Mouse (Mus musculus) ovary, postnatal 14 days (tissue): ENCODE data around the gene Galm.
"Not testable (repeated sequence)": the region's sequence is repeated elsewhere in the genome, so short reads cannot be mapped to it uniquely, and the experiment has no call there.

Source experiments
- DNase-seq: peaks from one replicate; pipeline ENCODE4 v3.0.0; 2022; ENCODE audit warnings: low spot score

Galm gene

GRCm38 (mm10) chr17:80206671-80207581 lies 79.7 kb downstream of the Galm start, which contains the start of the genes Srsf7 and Ttc39d:
TSS of gene Srsf7 (minus strand) at chr17:80207307.
TSS of gene Ttc39d (plus strand) at chr17:80207460.
- DNase-seq: peak; percentile 98

- DNase-seq: not testable (repeated sequence)
Measured at GRCm38 (mm10) chr17:80213998-80214397, 86.7 kb downstream of the Galm start.

- DNase-seq: no peak
Measured at GRCm38 (mm10) chr17:80220131-80220530, 92.9 kb downstream of the Galm start.

GRCm38 (mm10) chr17:80221202-80221601 lies 93.9 kb downstream of the Galm start:
- no peak for DNase-seq

GRCm38 (mm10) chr17:80221890-80222628 lies 94.8 kb downstream of the Galm start:
- no peak for DNase-seq

- no peak for DNase-seq
Measured at GRCm38 (mm10) chr17:80223829-80224228, 96.6 kb downstream of the Galm start.

GRCm38 (mm10) chr17:80224326-80225116 lies 97.2 kb downstream of the Galm start, which contains the start of gene Gemin6:
TSS of gene Gemin6 (plus strand) at chr17:80224441.
- DNase-seq: peak; percentile 59

- DNase-seq: not testable (repeated sequence)
Measured at GRCm38 (mm10) chr17:80225142-80225541, 97.9 kb downstream of the Galm start.

- no peak for DNase-seq
Measured at GRCm38 (mm10) chr17:80229396-80229795, 102.1 kb downstream of the Galm start.

GRCm38 (mm10) chr17:80233844-80234243 lies 106.6 kb downstream of the Galm start:
- no peak for DNase-seq

GRCm38 (mm10) chr17:80234376-80234775 lies 107.1 kb downstream of the Galm start:
- DNase-seq: no peak
